Mouse (Mus musculus) heart, postnatal 0 days (tissue): Measurements from ENCODE around the gene Calm2. TPM values are rescaled to one million over a fixed set of nuclear protein-coding genes. Genes with fewer than 3 reads are reported as not detected.

Experiments used
- ATAC-seq: fragments of 200-750 bp; cut with Nextera tagmentation; 2 replicates; pipeline ENCODE4 v1.8.0; 2017; ENCODE audit warnings: low read depth, moderate number of reproducible peaks, moderate library complexity; ENCODE audit not compliant: insufficient read depth
- DNase-seq: peaks from one replicate; pipeline ENCODE4 v3.0.0-alpha.2; 2016; ENCODE audit warnings: low spot score
- H3K27ac ChIP-seq: fragments of 300-500 bp; sonication (generic); 2 replicates; pipeline ENCODE4 v1.5.1; 2014; ENCODE audit warnings: low read depth, mild to moderate bottlenecking
- H3K27me3 ChIP-seq: fragments of 300-500 bp; sonication (generic); 2 replicates; pipeline ENCODE4 v1.6.1; 2014; ENCODE audit warnings: low read length, mixed read lengths; ENCODE audit not compliant: control insufficient read depth, insufficient read depth
- H3K36me3 ChIP-seq: fragments of 300-500 bp; sonication (generic); replicated peaks from 2 replicates; pipeline ENCODE4 v1.6.1; 2014; ENCODE audit warnings: low read length, mixed read lengths; ENCODE audit not compliant: control insufficient read depth, insufficient read depth
- H3K4me1 ChIP-seq: fragments of 300-500 bp; sonication (generic); 2 replicates; pipeline ENCODE4 v1.6.1; 2014; ENCODE audit warnings: antibody characterized with exemption; ENCODE audit not compliant: control insufficient read depth, insufficient read depth
- H3K4me2 ChIP-seq: fragments of 300-500 bp; sonication (generic); 2 replicates; pipeline ENCODE4 v1.6.1; 2014; ENCODE audit warnings: low read depth, mild to moderate bottlenecking, low read length, moderate library complexity
- H3K4me3 ChIP-seq: fragments of 300-500 bp; sonication (generic); 2 replicates; pipeline ENCODE4 v1.5.1; 2014; ENCODE audit warnings: low read depth, low read length
- H3K9ac ChIP-seq: fragments of 300-500 bp; sonication (generic); replicated peaks from 2 replicates; pipeline ENCODE4 v1.6.1; 2014; ENCODE audit warnings: low read depth, low read length, mixed read lengths
- H3K9me3 ChIP-seq: fragments of 300-500 bp; sonication (generic); replicated peaks from 2 replicates; pipeline ENCODE4 v1.6.1; 2016; ENCODE audit warnings: low read length; ENCODE audit not compliant: control insufficient read depth
- CTCF ChIP-seq: IDR thresholded peaks from 2 replicates; pipeline ENCODE4 v1.5.1; 2016; ENCODE audit warnings: antibody characterized with exemption, control low read depth, low read depth
- EP300 ChIP-seq: IDR thresholded peaks from 2 replicates; pipeline ENCODE4 v1.6.1; 2016; ENCODE audit warnings: antibody characterized with exemption, low read depth
- WGBS: fragments of 180-500 bp; shearing (Covaris S2); extraction: QIAGEN DNeasy Blood & Tissue Kit; methylation state at CpG from one replicate; pipeline ENCODE4 v1.1.7; 2014; 5-methylcytosine and 5-hydroxymethylcytosine counted together
- polyA plus RNA-seq: library from polyadenylated mRNA; unstranded; fragments of >200 nt; fragmentation: Nextera tagmentation; extraction: Ambion mirVana; gene quantifications from 2 replicates; pipeline ENCODE4 v1.2.1, GENCODE M21; 2015
- total RNA-seq: library from RNA; depleted of rRNA; stranded (reverse); fragments of >200 nt; gene quantifications from 2 replicates; pipeline ENCODE4 v1.2.3, GENCODE M21; 2014; ENCODE audit warnings: low replicate concordance

The Calm2 gene
- total and polyA plus RNA-seq, 2 experiments from 2014 or later = 129 to 389 TPM

DNA sequence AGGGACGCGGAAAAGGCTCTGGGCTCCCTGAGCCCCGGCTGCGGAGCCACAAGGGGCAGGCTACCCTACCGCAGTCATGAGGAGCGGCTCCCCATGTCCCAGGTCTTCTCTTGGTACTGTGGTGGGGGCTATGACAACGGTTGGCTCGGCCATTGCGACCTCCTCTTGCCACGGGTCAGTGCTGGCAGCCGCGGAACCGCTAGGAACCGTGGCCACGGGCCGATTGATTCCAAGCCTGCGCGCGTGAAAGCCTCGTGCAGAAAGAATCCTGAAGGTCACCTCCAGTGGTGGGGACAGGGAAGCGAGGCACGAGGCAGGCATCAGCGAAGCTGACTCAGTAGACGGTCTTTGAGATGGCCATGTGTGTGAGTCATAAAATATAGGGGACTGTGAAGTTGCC, 19.2 kb downstream of the Calm2 start, which contains the start of gene Stpg4:
TSS of gene Stpg4 (minus strand) at position 231 of the 400 bp plus-strand sequence.
- ATAC-seq (no peak), DNase-seq (no peak)
- H3K9ac ChIP-seq = no peak within 1 kb of the TSS
- TF ChIP-seq CTCF = no peak
- no peak for TF ChIP-seq EP300
- H3K9me3 ChIP-seq = no peaks in the 10 kb centered on the region
- H3K4me2 ChIP-seq = 0 out of 2 replicates have a peak within 1 kb of the TSS, but pooled peaks have one; percentile 26
- WGBS = 46% methylated on average over 24 of the region's 24 CpGs
- no peaks in the 10 kb centered on the region for H3K27me3 ChIP-seq
- peaks cover 31% of the 10 kb centered on the region for H3K36me3 ChIP-seq
- H3K4me1 ChIP-seq = no peaks in the 10 kb centered on the region
- no peak within 1 kb of the TSS for H3K27ac ChIP-seq
- no peak within 1 kb of the TSS for H3K4me3 ChIP-seq

DNA sequence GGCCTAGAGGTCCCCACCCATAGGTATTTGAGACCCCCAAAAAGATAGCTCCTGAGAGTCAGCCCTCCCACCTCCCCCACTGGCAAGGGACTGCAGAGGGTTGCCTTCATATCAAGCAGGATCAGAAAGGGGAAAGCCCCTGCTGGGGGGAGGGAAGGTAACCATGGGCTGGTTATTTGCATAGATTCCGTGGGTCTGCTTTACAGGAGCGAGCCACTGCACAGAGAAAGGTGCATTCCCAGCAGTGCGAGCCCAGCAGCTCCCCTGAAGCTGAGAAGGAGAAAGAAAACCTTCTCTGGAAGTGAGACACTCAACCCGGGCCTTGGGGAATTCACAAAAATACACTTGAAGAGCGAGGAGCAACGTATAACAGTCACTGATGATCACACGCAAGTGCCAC, 28.7 kb downstream of the Calm2 start:
- Histone ChIP-seq H3K27ac (no peak overlapping the region), H3K9me3 (no peaks in the 10 kb centered on the region), H3K9ac (no peak overlapping the region), H3K36me3 (no peaks in the 10 kb centered on the region), H3K4me3 (no peak overlapping the region), H3K4me1 (no peaks in the 10 kb centered on the region), H3K27me3 (no peaks in the 10 kb centered on the region), H3K4me2 (no peak overlapping the region)
- no peak for TF ChIP-seq CTCF
- DNase-seq (no peak), ATAC-seq (no peak)
- 73% methylated on average over 7 of the region's 7 CpGs for WGBS

DNA sequence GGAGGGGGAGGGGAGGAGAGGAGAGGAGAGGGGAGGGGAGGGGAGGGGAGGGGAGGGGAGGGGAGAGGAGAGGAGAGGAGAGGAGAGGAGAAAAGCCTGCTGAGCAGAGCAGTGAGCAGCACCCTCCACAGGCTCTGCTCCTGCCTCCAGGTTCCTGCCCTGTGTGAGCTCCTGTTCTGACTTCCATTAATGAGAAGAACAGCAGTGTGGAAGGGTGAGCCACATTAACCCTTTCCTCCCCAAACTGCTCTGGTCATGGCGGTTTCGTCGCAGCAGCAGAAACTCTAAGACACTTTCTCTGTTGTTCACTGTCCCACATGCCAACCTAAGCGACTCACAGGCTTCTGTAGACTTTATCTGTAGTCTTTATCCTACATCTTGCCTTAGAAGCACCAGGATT, 40.1 kb downstream of the Calm2 start:
- Histone ChIP-seq H3K36me3 (no peaks in the 10 kb centered on the region), H3K27ac (no peak overlapping the region), H3K9me3 (no peaks in the 10 kb centered on the region), H3K4me3 (no peak overlapping the region), H3K4me1 (no peaks in the 10 kb centered on the region), H3K27me3 (no peaks in the 10 kb centered on the region), H3K9ac (no peak overlapping the region), H3K4me2 (no peak overlapping the region)
- no peak for DNase-seq
- TF ChIP-seq EP300 = no peak
- no peak for TF ChIP-seq CTCF
- WGBS = 81% methylated on average over 4 of the region's 4 CpGs
- no peak for ATAC-seq

DNA sequence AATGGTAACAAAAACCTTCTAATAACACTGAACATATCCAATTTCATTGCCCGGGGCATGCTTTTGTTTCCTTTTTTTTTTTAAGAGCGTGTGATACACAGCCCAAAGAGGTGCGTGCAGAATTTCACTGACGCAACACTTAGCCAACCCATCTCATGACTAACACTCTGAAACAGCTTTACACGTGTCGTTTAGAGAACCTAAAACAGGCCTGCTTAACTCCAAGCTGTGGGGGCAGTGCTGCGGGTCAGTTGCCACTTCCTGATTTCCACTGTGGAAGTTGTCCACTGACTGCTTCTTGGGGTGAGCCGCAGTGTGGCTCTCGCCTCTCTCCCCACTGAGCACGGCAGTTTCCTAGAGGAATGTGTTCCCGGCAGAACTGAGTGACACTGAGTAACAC, 41.2 kb downstream of the Calm2 start:
- Histone ChIP-seq H3K36me3 (no peaks in the 10 kb centered on the region), H3K4me3 (no peak overlapping the region), H3K27ac (no peak overlapping the region), H3K4me1 (no peaks in the 10 kb centered on the region), H3K9ac (no peak overlapping the region), H3K4me2 (no peak overlapping the region), H3K27me3 (no peaks in the 10 kb centered on the region), H3K9me3 (no peaks in the 10 kb centered on the region)
- no peak for DNase-seq
- 70% methylated on average over 11 of the region's 11 CpGs for WGBS
- TF ChIP-seq CTCF (no peak), EP300 (no peak)
- ATAC-seq = no peak

DNA sequence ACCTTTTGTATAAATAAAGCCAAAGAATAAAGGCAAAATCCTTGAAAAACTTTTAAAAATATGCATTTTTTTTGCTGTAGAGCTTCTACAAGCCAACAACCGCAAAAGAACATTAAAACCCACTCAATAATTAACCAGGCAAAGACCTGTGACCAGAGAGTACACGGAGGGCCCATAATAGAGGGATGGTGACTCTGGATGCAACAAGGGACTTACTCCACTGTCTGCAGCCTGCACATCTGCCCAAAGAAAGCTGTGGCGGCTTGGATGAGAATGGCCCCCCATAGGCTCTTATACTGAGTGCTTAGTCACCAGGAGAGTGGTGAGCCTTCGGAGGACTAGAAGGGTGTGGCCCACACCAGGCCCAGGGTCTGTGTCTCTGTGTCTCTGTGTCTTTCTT, 43.3 kb downstream of the Calm2 start:
- no peak for ATAC-seq
- no peak for TF ChIP-seq CTCF
- TF ChIP-seq EP300 = no peak
- Histone ChIP-seq H3K4me2 (no peak overlapping the region), H3K4me3 (no peak overlapping the region), H3K27me3 (no peaks in the 10 kb centered on the region), H3K9ac (no peak overlapping the region), H3K4me1 (no peaks in the 10 kb centered on the region), H3K36me3 (no peaks in the 10 kb centered on the region), H3K27ac (no peak overlapping the region), H3K9me3 (no peaks in the 10 kb centered on the region)
- no peak for DNase-seq
- 81% methylated on average over 4 of the region's 4 CpGs for WGBS

DNA sequence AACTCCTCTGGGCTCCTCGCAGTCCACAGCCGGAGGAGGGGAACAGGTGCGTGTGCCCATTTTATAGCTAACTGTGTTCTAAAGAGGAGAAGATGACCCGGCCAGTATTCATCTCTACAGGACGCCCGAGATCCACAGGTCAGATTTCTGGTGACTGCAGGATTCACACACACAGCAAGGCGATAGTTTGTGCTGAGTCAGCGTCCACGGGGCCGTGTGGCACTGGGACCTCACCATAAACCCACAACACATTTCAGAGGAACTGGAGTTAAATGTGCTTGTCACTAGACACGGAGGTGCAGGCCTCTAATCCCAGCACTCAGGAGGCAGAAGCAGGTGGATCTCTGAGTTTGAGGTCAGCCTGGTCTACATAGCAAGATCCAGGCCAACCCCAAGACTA, 44.3 kb downstream of the Calm2 start:
- Histone ChIP-seq H3K27me3 (no peaks in the 10 kb centered on the region), H3K9ac (no peak overlapping the region), H3K9me3 (no peaks in the 10 kb centered on the region), H3K27ac (no peak overlapping the region), H3K36me3 (no peaks in the 10 kb centered on the region), H3K4me3 (no peak overlapping the region), H3K4me2 (no peak overlapping the region), H3K4me1 (no peaks in the 10 kb centered on the region)
- DNase-seq (no peak), ATAC-seq (no peak)
- TF ChIP-seq EP300 (no peak), CTCF (no peak)
- 90% methylated on average over 11 of the region's 11 CpGs for WGBS
